Mouse (Mus musculus) hindbrain, embryonic 12.5 days (tissue): ENCODE measurements around the gene Fgf10. TPM values are rescaled to one million over a fixed set of nuclear protein-coding genes. Genes with fewer than 3 reads are reported as not detected.

Source experiments
- ATAC-seq: fragments of 200-750 bp; cut with Nextera tagmentation; 2 replicates; pipeline ENCODE4 v1.8.0; 2017; ENCODE audit warnings: moderate TSS enrichment; ENCODE audit not compliant: low FRiP score
- H3K27ac ChIP-seq: fragments of 300-500 bp; sonication (generic); 2 replicates; pipeline ENCODE4 v1.5.1; 2016; ENCODE audit warnings: mild to moderate bottlenecking
- H3K27me3 ChIP-seq: fragments of 300-500 bp; sonication (generic); 2 replicates; pipeline ENCODE4 v1.6.1; 2016; ENCODE audit warnings: mild to moderate bottlenecking
- H3K36me3 ChIP-seq: fragments of 300-500 bp; sonication (generic); 2 replicates; pipeline ENCODE4 v1.6.1; 2016; ENCODE audit warnings: mild to moderate bottlenecking
- H3K4me1 ChIP-seq: fragments of 300-500 bp; sonication (generic); 2 replicates; pipeline ENCODE4 v1.6.1; 2016
- H3K4me2 ChIP-seq: fragments of 300-500 bp; sonication (generic); replicated peaks from 2 replicates; pipeline ENCODE4 v1.6.1; 2016; ENCODE audit warnings: mild to moderate bottlenecking
- H3K4me3 ChIP-seq: fragments of 300-500 bp; sonication (generic); 2 replicates; pipeline ENCODE4 v1.5.1; 2016; ENCODE audit warnings: mild to moderate bottlenecking
- H3K9ac ChIP-seq: fragments of 300-500 bp; sonication (generic); 2 replicates; pipeline ENCODE4 v1.6.1; 2016; ENCODE audit warnings: mild to moderate bottlenecking, moderate library complexity
- H3K9me3 ChIP-seq: fragments of 300-500 bp; sonication (generic); replicated peaks from 2 replicates; pipeline ENCODE4 v1.6.1; 2016; ENCODE audit warnings: mild to moderate bottlenecking
- WGBS: fragments of 180-500 bp; shearing (Covaris S2); methylation state at CpG from one replicate; pipeline ENCODE4 v1.1.7; 2016; 5-methylcytosine and 5-hydroxymethylcytosine counted together
- polyA plus RNA-seq: library from polyadenylated mRNA; unstranded; fragments of >200 nt; fragmentation: Nextera tagmentation; extraction: Ambion mirVana; gene quantifications from 2 replicates; pipeline ENCODE4 v1.2.1, GENCODE M21; 2016

Gene Fgf10
- polyA plus RNA-seq, 1 experiment from 2014 or later: 6.3 TPM

DNA sequence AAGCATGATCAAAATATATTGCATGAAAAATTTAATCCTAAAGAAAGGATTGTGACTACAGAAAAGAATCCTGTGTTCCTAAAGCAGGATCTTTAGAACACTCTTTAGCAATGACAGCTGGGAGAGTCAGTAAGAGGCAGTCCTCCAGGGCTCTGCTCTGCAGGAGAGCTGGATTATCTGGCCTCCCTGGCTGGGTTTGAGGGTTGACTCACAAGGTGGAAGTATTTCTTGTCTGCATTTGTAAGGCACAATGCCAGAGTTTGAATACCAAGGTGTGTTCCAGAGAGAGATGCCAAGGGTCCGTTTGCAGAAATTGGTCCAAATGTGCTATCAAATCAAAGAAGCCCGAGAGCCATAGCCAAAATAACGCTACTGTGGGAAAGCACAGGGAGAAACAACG is 25.5 kb downstream of the Fgf10 start:
- no peaks in the 10 kb centered on the region for H3K36me3 ChIP-seq
- H3K4me3 ChIP-seq: no peak overlapping the region
- H3K9me3 ChIP-seq: no peaks in the 10 kb centered on the region
- no peaks in the 10 kb centered on the region for H3K4me1 ChIP-seq
- H3K27me3 ChIP-seq: no peaks in the 10 kb centered on the region
- WGBS: 25% methylated on average over 4 of the region's 4 CpGs
- H3K4me2 ChIP-seq: no peak overlapping the region
- H3K27ac ChIP-seq: no peak overlapping the region
- ATAC-seq: no peak
- H3K9ac ChIP-seq: no peak overlapping the region

- H3K27ac ChIP-seq: no peak overlapping the region
- no peak for ATAC-seq
- H3K9me3 ChIP-seq: no peaks in the 10 kb centered on the region
- H3K4me2 ChIP-seq: no peak overlapping the region
- H3K4me3 ChIP-seq: no peak overlapping the region
- H3K36me3 ChIP-seq: no peaks in the 10 kb centered on the region
- no peak overlapping the region for H3K9ac ChIP-seq
- H3K27me3 ChIP-seq: no peaks in the 10 kb centered on the region
- no peaks in the 10 kb centered on the region for H3K4me1 ChIP-seq
These were observed 34.1 kb downstream of the Fgf10 start for GRCm38 (mm10) chr13:118703727-118704126.

GRCm38 (mm10) chr13:118705716-118706115 is 36.1 kb downstream of the Fgf10 start:
- no peaks in the 10 kb centered on the region for H3K4me1 ChIP-seq
- ATAC-seq: no peak
- no peaks in the 10 kb centered on the region for H3K36me3 ChIP-seq
- no peaks in the 10 kb centered on the region for H3K9me3 ChIP-seq
- H3K27me3 ChIP-seq: no peaks in the 10 kb centered on the region
- no peak overlapping the region for H3K9ac ChIP-seq
- H3K27ac ChIP-seq: no peak overlapping the region
- no peak overlapping the region for H3K4me2 ChIP-seq
- 71% methylated on average over 3 of the region's 3 CpGs for WGBS
- no peak overlapping the region for H3K4me3 ChIP-seq

DNA sequence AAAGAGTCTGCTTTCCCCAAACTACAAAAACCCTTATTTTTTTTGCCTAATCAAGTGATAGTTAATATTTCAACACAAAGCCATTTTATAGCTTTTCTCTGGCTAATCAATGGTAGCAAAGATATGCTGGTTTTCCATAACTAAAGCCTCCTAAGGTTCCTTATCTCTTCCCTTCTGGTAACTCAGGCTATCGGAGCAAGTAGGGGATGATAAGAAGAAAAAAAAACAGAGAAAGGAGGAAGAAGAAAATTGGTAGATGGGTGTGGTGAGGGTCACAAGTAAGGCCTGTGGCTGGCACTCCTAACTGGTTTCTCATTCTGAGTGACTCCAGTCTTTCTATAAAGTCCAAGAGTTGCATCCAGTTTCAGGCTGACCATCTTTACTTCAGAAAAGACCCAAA is 40.3 kb downstream of the Fgf10 start:
- Histone ChIP-seq H3K9me3 (no peaks in the 10 kb centered on the region), H3K36me3 (no peaks in the 10 kb centered on the region), H3K27ac (no peak overlapping the region), H3K9ac (no peak overlapping the region), H3K27me3 (peaks cover 5% of the 10 kb centered on the region), H3K4me1 (peaks cover 8% of the 10 kb centered on the region), H3K4me2 (no peak overlapping the region), H3K4me3 (no peak overlapping the region)
- no peak for ATAC-seq
- WGBS: 95% methylated on average over 1 of the region's 1 CpGs

GRCm38 (mm10) chr13:118713626-118714150 is 44.1 kb downstream of the Fgf10 start:
- WGBS: under 1% methylated on average over 13 of the region's 14 CpGs
- peak overlapping the region; percentile 51 for H3K4me3 ChIP-seq
- H3K36me3 ChIP-seq: no peaks in the 10 kb centered on the region

GRCm38 (mm10) chr13:118714284-118715065 is 44.9 kb downstream of the Fgf10 start:
- Histone ChIP-seq H3K4me1 (peaks cover 22% of the 10 kb centered on the region), H3K4me2 (peak overlapping the region; percentile 95), H3K9ac (peak overlapping the region; percentile 62), H3K4me3 (peak overlapping the region; percentile 51), H3K9me3 (no peaks in the 10 kb centered on the region), H3K36me3 (no peaks in the 10 kb centered on the region), H3K27me3 (peaks cover 19% of the 10 kb centered on the region), H3K27ac (no peak overlapping the region)
- whole genome bisulfite sequencing: under 1% methylated on average over 36 of the region's 36 CpGs
- ATAC-seq: peak; percentile 80

More at GRCm38 (mm10) chr13:118713626-118714150, 44.1 kb downstream of the Fgf10 start:
- peaks cover 19% of the 10 kb centered on the region for H3K27me3 ChIP-seq
- ATAC-seq: no peak
- H3K9ac ChIP-seq: no peak overlapping the region
- H3K9me3 ChIP-seq: no peaks in the 10 kb centered on the region
- peak overlapping the region; percentile 95 for H3K4me2 ChIP-seq
- peaks cover 22% of the 10 kb centered on the region for H3K4me1 ChIP-seq
- no peak overlapping the region for H3K27ac ChIP-seq

DNA sequence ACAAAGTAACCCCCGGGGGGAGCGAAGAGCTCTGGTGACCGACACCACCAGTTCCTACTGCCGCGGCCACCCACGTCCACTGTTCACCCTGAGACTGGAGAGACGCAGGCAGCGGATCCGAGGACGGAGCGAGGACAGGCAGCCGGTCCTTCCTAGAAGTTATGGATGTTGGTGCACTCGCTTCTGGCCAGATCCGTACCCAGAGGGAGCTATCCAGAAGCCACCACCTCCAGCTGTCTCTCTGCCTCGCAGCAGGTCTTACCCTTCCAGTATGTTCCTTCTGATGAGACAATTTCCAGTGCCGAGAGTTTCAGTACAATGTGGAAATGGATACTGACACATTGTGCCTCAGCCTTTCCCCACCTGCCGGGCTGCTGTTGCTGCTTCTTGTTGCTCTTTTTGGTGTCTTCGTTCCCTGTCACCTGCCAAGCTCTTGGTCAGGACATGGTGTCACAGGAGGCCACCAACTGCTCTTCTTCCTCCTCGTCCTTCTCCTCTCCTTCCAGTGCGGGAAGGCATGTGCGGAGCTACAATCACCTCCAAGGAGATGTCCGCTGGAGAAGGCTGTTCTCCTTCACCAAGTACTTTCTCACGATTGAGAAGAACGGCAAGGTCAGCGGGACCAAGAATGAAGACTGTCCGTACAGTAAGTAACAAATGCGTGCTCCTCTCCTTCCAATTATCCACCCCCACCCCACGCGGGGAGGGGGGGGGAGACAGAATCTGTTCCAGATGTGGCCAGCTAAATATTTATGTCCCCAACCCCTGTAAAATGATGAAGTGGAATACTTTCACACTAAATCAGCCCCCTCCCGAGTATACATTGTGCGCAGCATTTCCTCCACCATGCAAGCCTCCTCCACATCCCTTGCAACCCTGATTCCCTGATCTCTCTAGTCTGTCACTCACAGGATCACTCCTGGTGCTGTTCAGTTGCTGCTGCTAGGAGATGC is 45.8 kb downstream of the Fgf10 start:
- Histone ChIP-seq H3K9ac (peak overlapping the region; percentile 62; the same call in 1 of the 2 replicates), H3K27ac (peak overlapping the region; percentile 30; the same call in 1 of the 2 replicates)
- ATAC-seq: peak; percentile 54

GRCm38 (mm10) chr13:118716265-118716664 is 46.7 kb downstream of the Fgf10 start:
- H3K36me3 ChIP-seq: no peaks in the 10 kb centered on the region
- peaks cover 19% of the 10 kb centered on the region for H3K27me3 ChIP-seq
- no peak overlapping the region for H3K9ac ChIP-seq
- H3K27ac ChIP-seq: no peak overlapping the region
- no peak for ATAC-seq
- peak overlapping the region; percentile 95 for H3K4me2 ChIP-seq
- no peaks in the 10 kb centered on the region for H3K9me3 ChIP-seq
- peaks cover 22% of the 10 kb centered on the region for H3K4me1 ChIP-seq
- 3% methylated on average over 8 of the region's 8 CpGs for WGBS
- H3K4me3 ChIP-seq: peak overlapping the region; percentile 51; the same call in 1 of the 2 replicates

More for the DNA sequence above, 45.8 kb downstream of the Fgf10 start:
- no peaks in the 10 kb centered on the region for H3K36me3 ChIP-seq
- H3K27me3 ChIP-seq: peaks cover 19% of the 10 kb centered on the region
- peak overlapping the region; percentile 95 for H3K4me2 ChIP-seq
- H3K4me3 ChIP-seq: peak overlapping the region; percentile 51
- no peaks in the 10 kb centered on the region for H3K9me3 ChIP-seq
- H3K4me1 ChIP-seq: peaks cover 22% of the 10 kb centered on the region
- 2% methylated on average over 31 of the region's 31 CpGs for WGBS

GRCm38 (mm10) chr13:118716726-118717125 is 47.1 kb downstream of the Fgf10 start:
- Histone ChIP-seq H3K4me2 (peak overlapping the region; percentile 95; the same call in 1 of the 2 replicates), H3K36me3 (no peaks in the 10 kb centered on the region), H3K9me3 (no peaks in the 10 kb centered on the region), H3K9ac (no peak overlapping the region), H3K4me3 (no peak overlapping the region), H3K27ac (no peak overlapping the region), H3K4me1 (peaks cover 22% of the 10 kb centered on the region), H3K27me3 (peaks cover 19% of the 10 kb centered on the region)
- WGBS: 51% methylated on average over 1 of the region's 1 CpGs
- no peak for ATAC-seq

- no peak overlapping the region for H3K4me2 ChIP-seq
- no peak overlapping the region for H3K27ac ChIP-seq
- no peak for ATAC-seq
- H3K4me3 ChIP-seq: no peak overlapping the region
- 46% methylated on average over 3 of the region's 3 CpGs for WGBS
- no peak overlapping the region for H3K9ac ChIP-seq
- H3K27me3 ChIP-seq: peaks cover 19% of the 10 kb centered on the region
- H3K36me3 ChIP-seq: no peaks in the 10 kb centered on the region
- peaks cover 22% of the 10 kb centered on the region for H3K4me1 ChIP-seq
- H3K9me3 ChIP-seq: no peaks in the 10 kb centered on the region
These were observed 48.8 kb downstream of the Fgf10 start for GRCm38 (mm10) chr13:118718396-118718795.

DNA sequence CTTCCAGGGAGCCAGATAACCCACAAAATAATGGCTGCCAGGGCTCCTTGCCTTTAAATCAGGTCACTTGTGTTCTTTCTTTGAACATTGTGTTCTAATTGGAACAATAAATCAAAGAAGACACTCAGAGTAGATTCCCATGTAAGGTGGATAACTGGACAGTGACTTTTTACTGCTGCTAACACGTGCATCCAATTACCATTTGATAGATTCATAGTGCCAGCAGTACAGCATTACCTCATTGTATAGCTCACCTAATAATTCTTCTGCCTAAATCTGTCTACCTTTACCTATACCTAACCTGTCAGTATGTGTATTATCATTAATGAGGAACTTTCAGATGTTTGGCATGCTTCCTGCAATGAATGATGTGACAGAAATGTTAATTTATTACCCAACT is 52.1 kb downstream of the Fgf10 start:
- Histone ChIP-seq H3K27ac (no peak overlapping the region), H3K36me3 (no peaks in the 10 kb centered on the region), H3K4me3 (no peak overlapping the region), H3K9ac (no peak overlapping the region), H3K4me1 (no peaks in the 10 kb centered on the region), H3K9me3 (no peaks in the 10 kb centered on the region), H3K4me2 (no peak overlapping the region), H3K27me3 (no peaks in the 10 kb centered on the region)
- 57% methylated on average over 1 of the region's 1 CpGs for WGBS
- ATAC-seq: no peak
